Mouse (Mus musculus): Measurements from ENCODE around the gene Ssbp3. TPM values are rescaled to one million over a fixed set of nuclear protein-coding genes. Genes with fewer than 3 reads are reported as not detected.

Gene Ssbp3
- polyA plus RNA-seq, 1 experiment from 2014 or later = 332 TPM

- WGBS = 98% methylated on average over 4 of the region's 4 CpGs
- ATAC-seq (ENCODE audit: low FRiP score, low read depth) = no peak
- H3K4me1 ChIP-seq = peaks cover 79% of the 10 kb centered on the region
Observed at GRCm38 (mm10) chr4:106924175-106924574, 13.7 kb downstream of the Ssbp3 start.

GRCm38 (mm10) chr4:106924888-106925287 lies 14.4 kb downstream of the Ssbp3 start:
- peaks cover 87% of the 10 kb centered on the region for H3K36me3 ChIP-seq
- no peak for ATAC-seq (ENCODE audit: low FRiP score, low read depth)
- H3K4me2 ChIP-seq (replicated peaks) = no peak overlapping the region
- WGBS = 87% methylated on average over 10 of the region's 10 CpGs
- H3K9ac ChIP-seq = no peak overlapping the region
- H3K9me3 ChIP-seq = no peaks in the 10 kb centered on the region
- H3K27ac ChIP-seq = no peak overlapping the region
- no peak overlapping the region for H3K4me3 ChIP-seq
- H3K27me3 ChIP-seq (replicated peaks) = no peaks in the 10 kb centered on the region
- peaks cover 74% of the 10 kb centered on the region for H3K4me1 ChIP-seq

More at GRCm38 (mm10) chr4:106924175-106924574, 13.7 kb downstream of the Ssbp3 start:
- no peaks in the 10 kb centered on the region for H3K27me3 ChIP-seq (replicated peaks)
- peaks cover 94% of the 10 kb centered on the region for H3K36me3 ChIP-seq
- H3K27ac ChIP-seq = no peak overlapping the region
- no peaks in the 10 kb centered on the region for H3K9me3 ChIP-seq
- H3K4me2 ChIP-seq (replicated peaks) = no peak overlapping the region
- H3K4me3 ChIP-seq = no peak overlapping the region
- H3K9ac ChIP-seq = no peak overlapping the region

GRCm38 (mm10) chr4:106926401-106926800 lies 15.9 kb downstream of the Ssbp3 start:
- Histone ChIP-seq H3K4me1 (peaks cover 67% of the 10 kb centered on the region), H3K4me3 (no peak overlapping the region), H3K36me3 (peaks cover 78% of the 10 kb centered on the region), H3K27me3 (replicated peaks) (no peaks in the 10 kb centered on the region), H3K27ac (no peak overlapping the region), H3K9ac (peak overlapping the region; percentile 22; the same call in 1 of the 2 replicates), H3K9me3 (no peaks in the 10 kb centered on the region), H3K4me2 (replicated peaks) (no peak overlapping the region)
- no peak for ATAC-seq (ENCODE audit: low FRiP score, low read depth)
- 91% methylated on average over 9 of the region's 9 CpGs for WGBS

GRCm38 (mm10) chr4:106927034-106927433 lies 16.5 kb downstream of the Ssbp3 start:
- H3K36me3 ChIP-seq = peaks cover 78% of the 10 kb centered on the region
- no peak overlapping the region for H3K27ac ChIP-seq

GRCm38 (mm10) chr4:106928961-106929360 lies 18.5 kb downstream of the Ssbp3 start:
- Histone ChIP-seq H3K27ac (no peak overlapping the region), H3K9me3 (no peaks in the 10 kb centered on the region), H3K9ac (no peak overlapping the region), H3K4me2 (replicated peaks) (no peak overlapping the region), H3K4me3 (no peak overlapping the region), H3K36me3 (peaks cover 76% of the 10 kb centered on the region), H3K4me1 (peaks cover 68% of the 10 kb centered on the region), H3K27me3 (replicated peaks) (no peaks in the 10 kb centered on the region)
- WGBS = 85% methylated on average over 7 of the region's 7 CpGs
- no peak for ATAC-seq (ENCODE audit: low FRiP score, low read depth)

More at GRCm38 (mm10) chr4:106927034-106927433, 16.5 kb downstream of the Ssbp3 start:
- Histone ChIP-seq H3K27me3 (replicated peaks) (no peaks in the 10 kb centered on the region), H3K9ac (no peak overlapping the region), H3K4me3 (no peak overlapping the region), H3K9me3 (no peaks in the 10 kb centered on the region), H3K4me1 (peaks cover 62% of the 10 kb centered on the region), H3K4me2 (replicated peaks) (no peak overlapping the region)
- WGBS = 80% methylated on average over 6 of the region's 6 CpGs
- no peak for ATAC-seq (ENCODE audit: low FRiP score, low read depth)

GRCm38 (mm10) chr4:106932583-106932982 lies 22.1 kb downstream of the Ssbp3 start:
- ATAC-seq (ENCODE audit: low FRiP score, low read depth) = no peak
- Histone ChIP-seq H3K4me3 (no peak overlapping the region), H3K4me2 (replicated peaks) (no peak overlapping the region), H3K9me3 (no peaks in the 10 kb centered on the region), H3K36me3 (peaks cover 58% of the 10 kb centered on the region), H3K9ac (no peak overlapping the region), H3K4me1 (peaks cover 80% of the 10 kb centered on the region), H3K27ac (no peak overlapping the region), H3K27me3 (replicated peaks) (no peaks in the 10 kb centered on the region)
- 93% methylated on average over 7 of the region's 7 CpGs for WGBS

GRCm38 (mm10) chr4:106933813-106934482 lies 23.4 kb downstream of the Ssbp3 start:
- ATAC-seq (ENCODE audit: low FRiP score, low read depth) = no peak
- Histone ChIP-seq H3K4me1 (peaks cover 81% of the 10 kb centered on the region), H3K27me3 (replicated peaks) (no peaks in the 10 kb centered on the region), H3K27ac (no peak overlapping the region), H3K4me2 (replicated peaks) (no peak overlapping the region), H3K9ac (no peak overlapping the region), H3K4me3 (no peak overlapping the region), H3K36me3 (peaks cover 46% of the 10 kb centered on the region), H3K9me3 (no peaks in the 10 kb centered on the region)
- WGBS = 79% methylated on average over 9 of the region's 9 CpGs

GRCm38 (mm10) chr4:106934931-106935582 lies 24.6 kb downstream of the Ssbp3 start:
- H3K4me2 ChIP-seq (replicated peaks) = peak overlapping the region; percentile 39; the same call in 1 of the 2 replicates
- H3K27me3 ChIP-seq (replicated peaks) = no peaks in the 10 kb centered on the region
- peaks cover 87% of the 10 kb centered on the region for H3K4me1 ChIP-seq
- peaks cover 44% of the 10 kb centered on the region for H3K36me3 ChIP-seq
- peak overlapping the region; percentile 47 for H3K9ac ChIP-seq
- ATAC-seq (ENCODE audit: low FRiP score, low read depth) = no peak
- H3K4me3 ChIP-seq = no peak overlapping the region
- WGBS = 48% methylated on average over 12 of the region's 12 CpGs
- H3K9me3 ChIP-seq = no peaks in the 10 kb centered on the region
- peak overlapping the region; percentile 80; the same call in 1 of the 2 replicates for H3K27ac ChIP-seq

GRCm38 (mm10) chr4:106935583-106935935 lies 25.1 kb downstream of the Ssbp3 start:
- Histone ChIP-seq H3K4me2 (replicated peaks) (peak overlapping the region; percentile 39; the same call in 1 of the 2 replicates), H3K4me1 (peaks cover 91% of the 10 kb centered on the region), H3K9me3 (no peaks in the 10 kb centered on the region), H3K4me3 (no peak overlapping the region), H3K9ac (peak overlapping the region; percentile 47), H3K27me3 (replicated peaks) (no peaks in the 10 kb centered on the region), H3K27ac (peak overlapping the region; percentile 80; the same call in 1 of the 2 replicates), H3K36me3 (peaks cover 44% of the 10 kb centered on the region)
- ATAC-seq (ENCODE audit: low FRiP score, low read depth) = no peak
- WGBS = 6% methylated on average over 2 of the region's 2 CpGs

- WGBS = 62% methylated on average over 3 of the region's 3 CpGs
- Histone ChIP-seq H3K4me2 (replicated peaks) (peak overlapping the region; percentile 39), H3K9me3 (no peaks in the 10 kb centered on the region), H3K9ac (peak overlapping the region; percentile 60), H3K27me3 (replicated peaks) (no peaks in the 10 kb centered on the region), H3K4me1 (peaks cover 94% of the 10 kb centered on the region), H3K4me3 (no peak overlapping the region), H3K36me3 (peaks cover 41% of the 10 kb centered on the region), H3K27ac (peak overlapping the region; percentile 80)
- ATAC-seq (ENCODE audit: low FRiP score, low read depth) = no peak
Observed at GRCm38 (mm10) chr4:106936041-106936440, 25.5 kb downstream of the Ssbp3 start.

- peak; percentile 34; the same call in 1 of the 2 replicates for ATAC-seq (ENCODE audit: low FRiP score, low read depth)
- Histone ChIP-seq H3K36me3 (peaks cover 34% of the 10 kb centered on the region), H3K27me3 (replicated peaks) (no peaks in the 10 kb centered on the region), H3K9ac (peak overlapping the region; percentile 60), H3K27ac (peak overlapping the region; percentile 80), H3K4me3 (no peak overlapping the region), H3K9me3 (no peaks in the 10 kb centered on the region), H3K4me2 (replicated peaks) (peak overlapping the region; percentile 39), H3K4me1 (peaks cover 95% of the 10 kb centered on the region)
- WGBS = 6% methylated on average over 8 of the region's 8 CpGs
Observed at GRCm38 (mm10) chr4:106936741-106937140, 26.2 kb downstream of the Ssbp3 start.

- Histone ChIP-seq H3K4me3 (no peak overlapping the region), H3K4me2 (replicated peaks) (peak overlapping the region; percentile 41)
- WGBS = 44% methylated on average over 8 of the region's 8 CpGs
Observed at GRCm38 (mm10) chr4:106938506-106939222, 28.2 kb downstream of the Ssbp3 start.

More at GRCm38 (mm10) chr4:106938506-106939222, 28.2 kb downstream of the Ssbp3 start:
- no peak for ATAC-seq (ENCODE audit: low FRiP score, low read depth)
- H3K27ac ChIP-seq = peak overlapping the region; percentile 61; the same call in 1 of the 2 replicates
- no peak overlapping the region for H3K9ac ChIP-seq
- peaks cover 99% of the 10 kb centered on the region for H3K4me1 ChIP-seq
- H3K36me3 ChIP-seq = peaks cover 21% of the 10 kb centered on the region; the same call in 1 of the 2 replicates
- no peaks in the 10 kb centered on the region for H3K9me3 ChIP-seq
- H3K27me3 ChIP-seq (replicated peaks) = no peaks in the 10 kb centered on the region
